Mouse (Mus musculus) embryonic facial prominence, embryonic 12.5 days (tissue): ENCODE measurements around the gene Rasl2-9. TPM values are rescaled to one million over a fixed set of nuclear protein-coding genes. Genes with fewer than 3 reads are reported as not detected.

Experiments used
- ATAC-seq: fragments of 200-750 bp; cut with Nextera tagmentation; 2 replicates; pipeline ENCODE4 v1.8.0; 2017; ENCODE audit not compliant: insufficient number of reproducible peaks, insufficient read depth, low FRiP score, low TSS enrichment
- H3K27ac ChIP-seq: fragments of 300-500 bp; sonication (generic); 2 replicates; pipeline ENCODE4 v1.5.1; 2016; ENCODE audit warnings: mild to moderate bottlenecking
- H3K27me3 ChIP-seq: fragments of 300-500 bp; sonication (generic); 2 replicates; pipeline ENCODE4 v1.6.1; 2016; ENCODE audit warnings: mild to moderate bottlenecking, moderate library complexity
- H3K36me3 ChIP-seq: fragments of 300-500 bp; sonication (generic); 2 replicates; pipeline ENCODE4 v1.6.1; 2016; ENCODE audit warnings: mild to moderate bottlenecking
- H3K4me1 ChIP-seq: fragments of 300-500 bp; sonication (generic); 2 replicates; pipeline ENCODE4 v1.6.1; 2016
- H3K4me2 ChIP-seq: fragments of 300-500 bp; sonication (generic); replicated peaks from 2 replicates; pipeline ENCODE4 v1.6.1; 2016; ENCODE audit warnings: mild to moderate bottlenecking, moderate library complexity
- H3K4me3 ChIP-seq: fragments of 300-500 bp; sonication (generic); 2 replicates; pipeline ENCODE4 v1.5.1; 2016; ENCODE audit warnings: mild to moderate bottlenecking
- H3K9ac ChIP-seq: fragments of 300-500 bp; sonication (generic); 2 replicates; pipeline ENCODE4 v1.6.1; 2016; ENCODE audit warnings: mild to moderate bottlenecking, moderate library complexity
- H3K9me3 ChIP-seq: fragments of 300-500 bp; sonication (generic); 2 replicates; pipeline ENCODE4 v1.6.1; 2016; ENCODE audit warnings: mild to moderate bottlenecking, moderate library complexity
- WGBS: fragments of 180-500 bp; shearing (Covaris S2); methylation state at CpG from one replicate; pipeline ENCODE4 v1.1.7; 2016; 5-methylcytosine and 5-hydroxymethylcytosine counted together
- polyA plus RNA-seq: library from polyadenylated mRNA; unstranded; fragments of >200 nt; fragmentation: Nextera tagmentation; extraction: Ambion mirVana; gene quantifications from 2 replicates; pipeline ENCODE4 v1.2.1, GENCODE M21; 2016

Rasl2-9 gene
- polyA plus RNA-seq, 1 experiment from 2014 or later = 0.22 TPM

- no peaks in the 10 kb centered on the region for H3K27me3 ChIP-seq
- H3K9me3 ChIP-seq = no peaks in the 10 kb centered on the region
- H3K4me2 ChIP-seq = no peak overlapping the region
- H3K4me3 ChIP-seq = no peak overlapping the region
- WGBS = 84% methylated on average over 20 of the region's 21 CpGs
- no peak for ATAC-seq
- H3K9ac ChIP-seq = no peak overlapping the region
- peaks cover 89% of the 10 kb centered on the region for H3K36me3 ChIP-seq
- no peaks in the 10 kb centered on the region for H3K4me1 ChIP-seq
- no peak overlapping the region for H3K27ac ChIP-seq
These were observed 32.8 kb downstream of the Rasl2-9 start for GRCm38 (mm10) chr7:5092831-5093510.

GRCm38 (mm10) chr7:5092381-5092780 is 33.4 kb downstream of the Rasl2-9 start:
- no peaks in the 10 kb centered on the region for H3K9me3 ChIP-seq
- peaks cover 87% of the 10 kb centered on the region for H3K36me3 ChIP-seq
- 85% methylated on average over 6 of the region's 6 CpGs for WGBS
- H3K4me3 ChIP-seq = no peak overlapping the region
- no peak overlapping the region for H3K4me2 ChIP-seq
- no peaks in the 10 kb centered on the region for H3K4me1 ChIP-seq
- H3K27me3 ChIP-seq = no peaks in the 10 kb centered on the region
- no peak overlapping the region for H3K27ac ChIP-seq
- no peak for ATAC-seq
- H3K9ac ChIP-seq = no peak overlapping the region

- no peak for ATAC-seq
- H3K9me3 ChIP-seq = no peaks in the 10 kb centered on the region
- no peak overlapping the region for H3K4me2 ChIP-seq
- H3K4me1 ChIP-seq = no peaks in the 10 kb centered on the region
- peaks cover 85% of the 10 kb centered on the region for H3K36me3 ChIP-seq
- no peaks in the 10 kb centered on the region for H3K27me3 ChIP-seq
- WGBS = 94% methylated on average over 15 of the region's 15 CpGs
- H3K27ac ChIP-seq = no peak overlapping the region
- H3K4me3 ChIP-seq = no peak overlapping the region
- H3K9ac ChIP-seq = no peak overlapping the region
These were observed 34.6 kb downstream of the Rasl2-9 start for GRCm38 (mm10) chr7:5091008-5091728.

DNA sequence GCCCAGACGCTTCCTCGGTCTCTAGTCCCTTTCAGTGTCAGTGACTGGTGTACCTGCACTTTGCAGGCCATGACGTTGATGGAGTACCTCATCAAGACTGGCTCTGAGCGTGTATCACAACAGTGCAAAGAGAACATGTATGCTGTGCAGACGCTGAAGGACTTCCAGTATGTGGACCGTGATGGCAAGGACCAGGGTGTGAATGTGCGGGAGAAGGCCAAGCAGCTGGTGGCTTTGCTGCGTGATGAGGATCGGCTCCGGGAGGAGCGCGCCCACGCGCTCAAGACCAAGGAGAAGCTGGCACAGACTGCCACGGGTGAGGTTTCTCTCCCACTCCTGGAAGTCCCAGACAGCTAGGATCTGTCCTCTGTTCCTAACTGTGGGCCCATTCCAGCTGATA is 35.9 kb downstream of the Rasl2-9 start:
- no peaks in the 10 kb centered on the region for H3K4me1 ChIP-seq
- H3K9me3 ChIP-seq = no peaks in the 10 kb centered on the region
- no peak for ATAC-seq
- no peak overlapping the region for H3K4me3 ChIP-seq
- H3K9ac ChIP-seq = no peak overlapping the region
- no peaks in the 10 kb centered on the region for H3K27me3 ChIP-seq
- no peak overlapping the region for H3K27ac ChIP-seq
- H3K4me2 ChIP-seq = no peak overlapping the region
- WGBS = 96% methylated on average over 15 of the region's 15 CpGs
- H3K36me3 ChIP-seq = peaks cover 80% of the 10 kb centered on the region

GRCm38 (mm10) chr7:5087886-5088285 is 37.9 kb downstream of the Rasl2-9 start:
- no peaks in the 10 kb centered on the region for H3K4me1 ChIP-seq
- H3K36me3 ChIP-seq = peaks cover 71% of the 10 kb centered on the region
- H3K4me2 ChIP-seq = no peak overlapping the region
- H3K9ac ChIP-seq = no peak overlapping the region
- ATAC-seq = no peak
- no peaks in the 10 kb centered on the region for H3K27me3 ChIP-seq
- WGBS = 84% methylated on average over 4 of the region's 4 CpGs
- no peak overlapping the region for H3K4me3 ChIP-seq
- H3K27ac ChIP-seq = no peak overlapping the region
- H3K9me3 ChIP-seq = no peaks in the 10 kb centered on the region

DNA sequence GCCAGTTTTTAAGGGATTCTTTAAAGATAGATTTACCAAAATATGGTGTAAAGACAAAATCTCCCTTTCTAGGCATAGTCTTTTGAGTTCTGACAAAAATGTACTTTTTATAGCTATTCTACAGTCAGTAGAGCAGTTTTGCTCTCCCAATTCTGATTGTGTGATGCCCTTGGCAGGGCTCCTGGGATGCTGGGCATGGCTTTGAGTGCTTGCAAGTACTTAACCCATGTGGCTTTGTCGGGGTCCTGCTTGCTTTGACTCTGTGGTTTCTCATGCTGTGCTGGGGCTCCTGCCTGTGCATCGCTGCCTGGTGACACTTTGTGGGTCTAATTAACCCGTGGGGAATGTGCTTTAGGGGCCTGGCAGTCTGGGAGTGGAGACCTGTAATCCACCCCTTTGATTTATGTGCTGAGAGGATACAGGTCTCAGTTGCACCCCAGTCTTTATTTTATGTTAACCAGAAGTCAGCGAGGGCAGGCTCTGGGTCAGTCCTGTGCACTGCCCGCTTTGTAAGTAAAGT is 38.8 kb downstream of the Rasl2-9 start:
- H3K4me1 ChIP-seq = no peaks in the 10 kb centered on the region
- no peak overlapping the region for H3K4me3 ChIP-seq
- H3K27me3 ChIP-seq = no peaks in the 10 kb centered on the region
- no peak overlapping the region for H3K9ac ChIP-seq
- ATAC-seq = no peak
- H3K36me3 ChIP-seq = peaks cover 62% of the 10 kb centered on the region
- no peak overlapping the region for H3K27ac ChIP-seq
- WGBS = 80% methylated on average over 5 of the region's 5 CpGs
- no peaks in the 10 kb centered on the region for H3K9me3 ChIP-seq
- no peak overlapping the region for H3K4me2 ChIP-seq

DNA sequence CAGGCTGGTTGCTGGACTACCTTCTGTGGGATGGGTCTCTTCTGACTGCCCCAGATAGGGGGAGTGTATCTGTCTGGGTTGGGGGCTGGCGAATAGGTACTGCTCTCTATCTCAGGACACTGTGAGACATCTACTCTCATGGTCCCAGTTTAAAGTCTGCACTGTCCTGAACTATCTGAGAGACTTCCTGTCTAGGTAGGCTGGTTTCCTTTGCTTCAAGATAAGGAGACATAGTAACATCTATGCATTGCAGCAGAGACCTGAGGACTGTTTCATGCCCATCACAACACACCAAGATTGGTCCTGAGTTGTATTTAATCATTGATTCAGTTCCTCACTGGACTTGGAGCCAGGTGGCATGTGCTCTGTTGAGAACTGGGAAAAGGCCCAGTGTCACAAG is 40.2 kb downstream of the Rasl2-9 start:
- 89% methylated on average over 1 of the region's 1 CpGs for WGBS
- Histone ChIP-seq H3K4me3 (no peak overlapping the region), H3K27ac (no peak overlapping the region), H3K27me3 (no peaks in the 10 kb centered on the region), H3K4me1 (peaks cover 7% of the 10 kb centered on the region), H3K36me3 (peaks cover 49% of the 10 kb centered on the region), H3K9ac (no peak overlapping the region), H3K4me2 (no peak overlapping the region), H3K9me3 (no peaks in the 10 kb centered on the region)
- ATAC-seq = no peak

GRCm38 (mm10) chr7:5083325-5084105 is 42.2 kb downstream of the Rasl2-9 start:
- Histone ChIP-seq H3K4me1 (peaks cover 7% of the 10 kb centered on the region), H3K27me3 (no peaks in the 10 kb centered on the region), H3K27ac (no peak overlapping the region), H3K9me3 (no peaks in the 10 kb centered on the region), H3K4me2 (no peak overlapping the region), H3K36me3 (peaks cover 42% of the 10 kb centered on the region), H3K9ac (no peak overlapping the region), H3K4me3 (no peak overlapping the region)
- no peak for ATAC-seq
- 92% methylated on average over 18 of the region's 18 CpGs for WGBS

DNA sequence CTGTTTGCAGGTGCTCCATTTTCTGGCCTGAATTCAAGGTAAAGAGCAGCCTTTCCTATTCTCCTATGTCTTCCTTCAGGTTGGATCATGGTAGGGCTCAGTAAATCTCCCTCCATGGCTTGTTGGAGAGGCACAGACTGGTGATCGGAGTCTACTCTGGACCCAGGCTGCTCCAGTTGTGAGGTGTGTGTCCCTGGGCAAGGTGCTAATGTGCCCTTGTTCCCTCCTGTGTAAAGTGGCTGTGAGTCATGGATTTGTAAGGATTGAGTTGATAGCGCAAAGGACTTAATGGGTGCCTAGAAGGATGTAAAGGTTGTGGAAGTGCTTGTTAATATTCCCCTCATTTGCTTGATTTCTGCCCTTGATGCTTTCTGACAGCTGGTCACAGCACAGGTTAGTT is 43.8 kb downstream of the Rasl2-9 start:
- peak overlapping the region; percentile 99; the same call in 1 of the 2 replicates for H3K9ac ChIP-seq
- WGBS = 96% methylated on average over 2 of the region's 2 CpGs
- H3K27me3 ChIP-seq = no peaks in the 10 kb centered on the region
- 0 out of 2 replicates have a peak overlapping the region, but pooled peaks have one; percentile 98 for H3K4me3 ChIP-seq
- ATAC-seq = no peak
- H3K4me2 ChIP-seq = peak overlapping the region; percentile 82; the same call in 1 of the 2 replicates
- H3K27ac ChIP-seq = no peak overlapping the region
- peaks cover 45% of the 10 kb centered on the region for H3K36me3 ChIP-seq
- H3K4me1 ChIP-seq = peaks cover 7% of the 10 kb centered on the region
- H3K9me3 ChIP-seq = no peaks in the 10 kb centered on the region

- 77% methylated on average over 6 of the region's 6 CpGs for WGBS
These were observed 44.5 kb downstream of the Rasl2-9 start for GRCm38 (mm10) chr7:5081241-5081640.

GRCm38 (mm10) chr7:5080815-5081214 is 44.9 kb downstream of the Rasl2-9 start:
- ATAC-seq = no peak
- 15% methylated on average over 6 of the region's 6 CpGs for WGBS
- H3K4me3 ChIP-seq = peak overlapping the region; percentile 98

More at GRCm38 (mm10) chr7:5081241-5081640, 44.5 kb downstream of the Rasl2-9 start:
- H3K9ac ChIP-seq = peak overlapping the region; percentile 99
- H3K4me2 ChIP-seq = peak overlapping the region; percentile 82
- peaks cover 47% of the 10 kb centered on the region for H3K36me3 ChIP-seq
- H3K27me3 ChIP-seq = no peaks in the 10 kb centered on the region
- H3K9me3 ChIP-seq = no peaks in the 10 kb centered on the region
- H3K27ac ChIP-seq = no peak overlapping the region
- peak overlapping the region; percentile 98 for H3K4me3 ChIP-seq
- peaks cover 7% of the 10 kb centered on the region for H3K4me1 ChIP-seq
- ATAC-seq = no peak

More at GRCm38 (mm10) chr7:5080815-5081214, 44.9 kb downstream of the Rasl2-9 start:
- no peaks in the 10 kb centered on the region for H3K9me3 ChIP-seq
- H3K27me3 ChIP-seq = no peaks in the 10 kb centered on the region
- peaks cover 7% of the 10 kb centered on the region for H3K4me1 ChIP-seq
- peak overlapping the region; percentile 99 for H3K9ac ChIP-seq
- peak overlapping the region; percentile 94 for H3K27ac ChIP-seq
- H3K4me2 ChIP-seq = peak overlapping the region; percentile 82
- H3K36me3 ChIP-seq = peaks cover 47% of the 10 kb centered on the region
